Mouse (Mus musculus) thymus, postnatal 10 days (tissue): ENCODE data around the gene Tnrc6b.
A peak's percentile ranks its signal among the peaks of the same experiment; 100 is the strongest.

Experiments used
- DNase-seq, 2 experiments: peaks; one replicate each; pipeline ENCODE4 v3.0.0; 2021; ENCODE audit warnings: low spot score in 2 of 2

The Tnrc6b gene

DNA sequence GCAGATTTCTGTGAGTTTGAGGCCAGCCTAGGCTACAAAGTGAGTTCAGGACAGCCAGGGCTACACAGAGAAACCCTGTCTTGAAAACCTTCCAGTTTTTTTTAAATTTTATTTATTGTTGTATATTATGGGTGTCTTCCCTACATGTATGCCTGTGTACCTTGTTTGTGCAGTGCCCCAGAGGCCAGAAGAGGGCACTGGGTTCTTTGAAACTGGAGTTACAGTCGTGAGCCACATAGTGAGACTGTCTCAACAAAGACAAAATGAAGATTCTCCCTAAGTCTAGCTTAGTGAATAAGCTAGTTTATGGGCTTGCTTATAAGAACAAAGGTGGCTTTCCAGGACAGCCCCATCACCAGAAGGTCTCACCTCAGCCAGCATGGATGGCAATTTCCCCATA is 25.4 kb downstream of the Tnrc6b start:
- peak; percentile 8 to 21 for DNase-seq

DNA sequence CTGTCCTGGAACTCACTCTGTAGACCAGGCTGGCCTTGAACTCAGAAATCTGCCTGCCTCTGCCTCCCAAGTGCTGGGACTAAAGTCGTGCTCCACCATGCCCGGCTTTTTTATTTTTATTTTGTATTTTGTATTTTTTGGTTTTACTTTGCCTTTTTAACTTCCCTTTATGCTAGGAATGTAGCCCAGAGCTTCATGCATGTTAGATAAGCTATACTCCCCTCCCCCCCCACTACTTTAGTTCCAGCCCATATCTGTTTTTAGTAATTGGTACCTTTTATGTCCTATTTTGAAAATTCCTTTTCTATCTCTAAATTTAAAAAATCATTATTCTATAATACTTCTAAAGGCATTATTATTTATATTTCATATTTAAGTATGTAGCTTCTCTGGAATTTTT is 27.1 kb downstream of the Tnrc6b start:
- no peak for DNase-seq

DNA sequence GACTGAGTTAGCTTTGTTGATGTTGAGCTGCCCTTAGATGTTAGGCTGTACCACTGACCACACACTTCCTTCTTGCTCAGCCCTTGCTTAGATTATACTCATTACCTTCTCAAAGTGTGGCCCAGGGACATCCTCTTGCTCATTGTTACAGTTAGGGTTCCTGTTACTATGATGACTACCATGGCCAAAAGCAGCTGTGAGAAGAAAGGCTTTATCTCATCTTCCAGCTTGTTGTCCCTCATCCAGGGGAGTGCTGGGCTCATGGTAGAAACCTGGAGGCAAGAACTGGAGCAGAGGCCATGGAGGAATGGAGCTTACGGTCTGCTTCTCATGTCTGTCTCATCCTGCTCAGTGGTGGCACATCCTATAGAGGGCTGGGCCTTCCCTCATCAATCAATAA is 28.9 kb downstream of the Tnrc6b start:
- no peak for DNase-seq

DNA sequence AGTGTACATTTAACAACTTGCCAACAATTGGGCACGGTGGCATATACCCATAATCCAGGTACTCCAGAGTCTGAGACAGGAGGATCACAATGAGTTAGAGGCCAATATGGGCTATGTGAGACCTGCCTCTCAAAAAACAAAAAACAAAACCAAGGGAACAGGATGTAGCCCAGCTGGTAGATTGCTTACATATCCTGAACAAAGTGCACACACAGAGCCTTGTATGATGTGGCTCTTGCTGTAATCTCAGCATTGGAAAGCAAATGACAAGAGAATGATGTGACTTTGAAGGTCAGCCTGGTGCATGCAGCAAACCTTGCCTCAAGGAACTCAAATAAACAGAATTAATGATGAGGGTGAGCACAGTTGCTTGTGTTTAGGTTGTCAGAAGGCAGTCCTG is 30.7 kb downstream of the Tnrc6b start:
- no peak for DNase-seq

DNA sequence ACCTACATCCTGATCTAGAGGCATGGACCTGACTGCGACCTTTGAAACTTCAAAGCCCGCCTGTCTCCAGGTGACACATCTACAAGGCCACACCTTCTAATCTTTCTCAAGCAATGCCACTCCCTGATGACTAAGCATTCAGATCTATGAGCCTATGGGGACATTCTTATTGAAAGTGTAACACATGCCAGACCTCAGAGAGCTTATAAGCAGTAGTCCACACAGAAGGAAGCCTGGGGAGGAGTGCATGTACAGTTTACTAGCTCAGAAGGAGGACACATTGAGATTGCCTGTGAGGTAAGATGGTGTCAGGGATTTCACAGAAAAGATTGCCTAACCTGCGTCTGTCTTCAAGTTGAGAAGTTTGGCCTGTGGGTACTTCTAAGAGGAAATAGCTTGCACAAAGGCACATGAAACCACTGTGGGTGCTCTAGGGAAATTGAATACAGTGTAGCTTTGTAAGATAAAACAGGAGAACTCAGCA is 31.9 kb downstream of the Tnrc6b start:
- no peak for DNase-seq

DNA sequence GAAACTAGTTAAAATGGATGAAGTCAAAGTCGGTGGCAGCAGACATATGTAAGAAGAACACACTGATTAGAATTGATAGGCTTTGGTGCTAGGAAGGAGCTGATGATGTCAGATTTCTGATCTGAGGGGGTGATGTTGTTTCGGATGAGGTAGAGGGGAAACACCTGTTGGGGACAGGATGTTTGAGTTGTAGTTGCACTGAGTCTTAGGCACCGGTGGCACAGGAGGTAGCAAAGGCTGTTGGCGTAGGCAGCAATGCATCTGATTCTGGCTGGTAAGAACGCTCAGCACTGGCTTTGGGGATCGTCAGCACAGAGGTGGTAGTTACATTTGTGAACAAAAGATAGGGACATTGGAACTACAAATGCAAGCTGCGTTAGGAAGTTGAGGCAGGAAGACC is 32.5 kb downstream of the Tnrc6b start:
- peak; percentile 55 to 59 for DNase-seq

DNA sequence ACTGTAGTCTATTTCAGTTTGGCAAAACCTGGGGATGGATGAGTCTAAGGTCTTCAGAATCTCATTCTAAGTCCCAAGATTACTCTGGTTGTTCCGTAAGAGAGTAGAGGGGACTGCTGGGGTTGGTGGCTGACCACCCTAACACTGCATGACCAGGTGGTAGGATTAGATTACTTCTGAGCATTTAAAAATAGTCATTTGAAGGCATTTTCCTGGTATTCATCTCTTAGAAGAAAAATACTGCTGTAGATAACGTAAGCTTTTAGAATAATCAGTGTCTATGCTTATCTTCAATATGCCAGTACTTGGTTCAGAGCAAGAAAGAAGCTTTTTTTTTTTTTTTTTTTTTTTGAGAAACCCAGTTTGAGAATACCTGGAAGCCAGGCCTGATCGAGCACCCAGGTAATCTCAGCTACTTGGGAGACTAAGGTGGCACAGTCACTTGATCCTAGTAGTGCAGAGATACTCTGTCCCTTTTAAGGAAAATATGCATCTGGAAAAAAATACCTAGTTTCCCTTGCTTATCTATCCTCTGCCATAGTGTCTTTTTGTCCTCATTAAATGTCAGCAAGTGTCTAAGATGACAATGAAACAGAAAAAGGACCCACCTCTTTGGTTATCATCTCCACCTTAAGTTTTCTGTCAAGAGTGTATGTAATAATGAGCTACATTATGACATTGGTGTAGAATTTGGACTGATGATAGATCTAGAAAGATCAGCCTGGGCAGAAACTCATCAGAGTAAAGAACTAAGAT is 33.7 kb downstream of the Tnrc6b start:
- no peak for DNase-seq

DNA sequence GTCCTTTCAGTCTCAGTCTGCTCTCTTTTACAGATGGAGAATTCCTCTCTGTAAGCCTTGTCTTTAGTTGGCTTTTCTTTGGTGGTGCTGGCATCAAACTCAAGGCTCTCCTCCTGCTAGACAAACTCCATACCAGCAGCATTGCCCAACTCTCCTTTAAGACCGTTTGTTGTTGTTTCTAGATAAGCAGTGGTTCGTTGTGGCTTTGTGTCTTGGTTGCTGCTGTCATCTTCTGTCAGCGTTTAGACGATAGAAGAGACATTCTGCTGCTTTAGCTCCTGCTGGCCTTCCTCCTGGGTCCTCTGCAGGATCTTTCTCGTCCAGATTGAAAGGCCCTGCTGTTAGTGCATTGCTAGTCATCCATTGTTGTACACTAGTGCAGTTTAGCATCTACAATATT is 37.9 kb downstream of the Tnrc6b start:
- no peak for DNase-seq

DNA sequence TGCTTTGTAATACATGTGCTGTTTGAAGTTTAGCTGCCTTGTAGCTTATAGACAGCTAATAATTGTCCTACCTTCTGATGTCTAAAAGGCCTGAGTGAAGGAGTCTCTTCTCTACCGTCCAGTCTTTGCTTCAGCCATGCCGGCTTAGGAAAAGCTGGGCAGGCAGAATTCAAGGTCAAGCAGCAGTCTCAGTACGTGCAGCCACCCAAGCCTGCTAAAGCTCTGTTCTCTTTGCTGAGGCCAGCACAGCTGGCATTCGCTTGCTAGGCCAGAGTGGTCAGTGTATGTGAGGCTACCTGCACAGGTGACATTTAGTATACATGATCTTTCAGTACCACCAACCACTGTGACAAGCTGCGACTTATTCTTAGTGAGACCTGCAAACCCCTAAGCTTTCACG is 42.2 kb downstream of the Tnrc6b start:
- DNase-seq = no peak

DNA sequence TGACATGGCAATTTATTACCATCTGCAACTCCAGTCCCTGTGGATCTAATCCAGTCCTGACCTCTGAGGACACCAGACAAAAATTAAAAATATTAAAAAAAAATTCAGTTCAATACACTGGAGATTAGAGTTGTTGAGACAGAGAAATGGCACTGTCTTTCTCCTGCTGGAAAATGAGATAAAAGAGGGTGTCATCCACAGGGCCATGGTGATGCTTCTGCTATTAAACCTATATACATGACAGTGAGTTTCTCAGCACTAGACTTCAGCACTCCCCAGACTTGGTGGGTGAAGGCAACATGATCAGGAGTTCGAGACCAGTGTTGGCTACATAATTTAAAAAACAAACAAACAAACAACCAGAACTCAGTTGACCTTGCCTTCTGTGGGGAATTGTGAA is 43.0 kb downstream of the Tnrc6b start:
- DNase-seq = no peak

DNA sequence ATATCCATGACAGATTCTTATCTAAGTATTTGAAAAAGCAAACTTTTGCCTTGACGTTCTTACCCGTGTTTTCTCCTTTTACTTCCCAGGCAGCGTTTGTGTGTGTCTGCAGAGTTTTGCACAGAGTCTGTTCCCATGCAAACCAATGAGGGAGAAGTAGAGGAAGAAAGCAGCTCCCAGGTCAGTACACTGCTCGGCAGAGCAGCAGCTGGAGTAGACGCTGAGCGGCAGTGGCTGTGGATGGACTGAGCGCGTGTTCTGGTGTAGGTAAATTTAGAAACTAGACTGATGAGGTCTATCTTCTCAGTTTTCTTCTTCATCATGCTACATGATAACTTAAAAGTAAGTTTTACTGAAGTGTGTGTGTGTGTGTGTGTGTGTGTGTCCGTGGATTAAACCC is 48.3 kb downstream of the Tnrc6b start:
- no peak for DNase-seq

DNA sequence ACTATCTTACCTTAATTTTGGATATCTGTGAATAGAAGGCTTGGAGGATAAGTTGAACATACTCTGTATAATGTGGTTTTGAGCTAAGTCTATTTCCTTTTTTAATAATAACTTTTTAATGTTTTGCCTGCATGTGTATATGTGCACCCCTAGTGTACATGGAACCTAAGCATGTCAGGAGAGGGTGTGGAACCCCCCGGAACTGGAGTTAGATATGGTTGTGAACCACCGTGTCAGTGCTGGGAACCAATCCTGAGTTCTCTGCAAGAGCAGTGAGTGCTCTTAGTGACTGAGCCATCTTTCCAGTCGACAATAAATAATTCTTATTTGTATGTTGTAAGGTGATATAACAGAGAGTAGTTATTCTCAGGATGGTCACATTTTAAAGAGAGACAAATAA is 49.4 kb downstream of the Tnrc6b start:
- no peak for DNase-seq

DNA sequence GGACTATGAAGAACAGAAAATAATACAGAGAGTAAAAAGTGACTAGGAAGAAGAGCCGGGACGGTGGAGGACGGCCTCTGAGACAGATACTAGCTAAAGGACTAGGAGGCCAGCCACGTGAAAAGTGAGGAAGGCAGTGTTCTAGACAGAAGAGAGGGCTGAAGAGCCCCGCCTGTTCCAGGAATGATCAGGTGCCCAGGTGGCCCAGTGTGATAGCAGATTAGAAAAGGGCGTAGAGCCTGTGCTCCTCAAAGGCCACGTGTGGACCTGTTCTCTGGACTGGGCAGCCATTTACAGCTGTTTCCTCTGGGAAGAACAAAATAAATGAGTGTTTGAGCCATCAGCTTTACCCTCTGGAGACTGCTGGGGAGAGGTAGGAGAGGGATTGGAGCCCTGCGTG is 49.8 kb downstream of the Tnrc6b start:
- no peak for DNase-seq

DNA sequence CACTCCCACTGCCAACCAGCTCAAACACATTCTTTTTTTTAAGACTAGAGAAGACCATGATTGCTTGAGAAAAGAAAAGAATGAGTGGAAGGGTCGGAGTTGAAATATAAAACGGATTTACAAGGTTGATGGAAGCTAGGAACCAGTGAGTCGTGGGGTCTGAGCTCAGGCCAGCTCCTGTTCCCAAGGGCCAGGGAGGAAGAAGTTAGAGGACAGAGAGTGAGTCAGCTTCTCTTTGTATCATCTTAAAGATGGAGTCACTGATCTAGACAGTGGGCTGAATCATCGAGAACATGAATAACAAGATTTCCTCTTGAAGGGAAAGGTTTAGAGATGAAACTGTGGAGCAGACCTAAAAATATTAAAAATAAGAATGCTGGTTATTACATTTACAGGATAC is 51.5 kb downstream of the Tnrc6b start:
- no peak for DNase-seq

DNA sequence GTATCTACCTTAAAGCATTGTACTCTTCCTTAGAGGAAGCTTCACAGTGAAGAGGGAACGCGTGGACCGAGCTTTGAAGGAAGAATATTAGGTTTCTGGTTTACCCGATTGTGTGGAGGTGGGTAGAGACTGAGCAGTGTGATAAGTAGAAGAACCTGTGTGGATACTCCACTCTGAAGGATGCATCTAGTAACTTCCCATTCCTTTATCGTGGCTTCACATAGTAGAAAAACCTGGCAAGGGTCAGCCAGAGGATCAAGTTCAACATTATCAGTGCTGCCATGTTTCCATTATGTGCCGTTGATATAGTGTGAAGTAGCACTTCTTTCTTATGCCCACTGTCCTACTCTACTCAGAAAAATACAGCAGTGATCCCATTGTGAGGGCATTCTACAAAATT is 53.6 kb downstream of the Tnrc6b start:
- DNase-seq = no peak

DNA sequence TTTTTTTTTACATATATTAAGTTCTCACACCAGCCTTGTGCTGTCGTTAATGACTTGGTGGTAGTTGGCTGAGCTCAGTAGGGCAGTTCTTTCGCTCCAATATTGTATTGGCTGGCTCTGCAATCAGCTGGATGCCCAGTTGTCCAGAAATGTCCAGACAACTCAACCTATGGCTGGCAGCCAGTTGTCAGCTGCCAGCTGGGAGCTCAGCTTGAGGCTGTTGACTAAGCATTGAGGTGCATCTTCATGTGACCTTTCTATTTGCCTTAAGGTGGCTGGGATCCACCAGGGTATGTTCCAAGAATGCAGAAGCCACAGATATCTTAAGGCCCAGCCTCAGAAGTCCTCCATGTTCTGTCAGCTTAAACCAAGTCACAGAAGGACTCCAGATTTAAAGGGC is 54.3 kb downstream of the Tnrc6b start:
- DNase-seq = no peak

DNA sequence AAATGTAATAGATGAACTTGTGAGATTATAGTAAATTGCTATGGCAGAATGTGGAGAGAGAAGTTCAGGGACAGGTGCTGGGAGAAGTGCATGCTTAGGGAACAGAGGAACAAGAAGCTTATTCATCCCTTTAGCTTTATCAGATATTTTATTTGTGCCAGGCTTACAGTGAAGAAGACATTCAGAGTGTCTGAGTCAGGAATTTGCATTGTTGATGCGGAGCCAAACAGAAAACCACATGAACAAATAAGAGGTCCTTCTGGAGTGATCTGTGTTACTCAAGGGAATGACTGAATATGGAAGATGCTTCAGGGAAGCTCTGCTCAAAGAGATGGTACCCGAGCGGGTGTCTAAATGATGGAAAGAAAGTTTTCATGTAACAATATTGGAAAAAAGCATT is 57.1 kb downstream of the Tnrc6b start:
- DNase-seq = no peak

DNA sequence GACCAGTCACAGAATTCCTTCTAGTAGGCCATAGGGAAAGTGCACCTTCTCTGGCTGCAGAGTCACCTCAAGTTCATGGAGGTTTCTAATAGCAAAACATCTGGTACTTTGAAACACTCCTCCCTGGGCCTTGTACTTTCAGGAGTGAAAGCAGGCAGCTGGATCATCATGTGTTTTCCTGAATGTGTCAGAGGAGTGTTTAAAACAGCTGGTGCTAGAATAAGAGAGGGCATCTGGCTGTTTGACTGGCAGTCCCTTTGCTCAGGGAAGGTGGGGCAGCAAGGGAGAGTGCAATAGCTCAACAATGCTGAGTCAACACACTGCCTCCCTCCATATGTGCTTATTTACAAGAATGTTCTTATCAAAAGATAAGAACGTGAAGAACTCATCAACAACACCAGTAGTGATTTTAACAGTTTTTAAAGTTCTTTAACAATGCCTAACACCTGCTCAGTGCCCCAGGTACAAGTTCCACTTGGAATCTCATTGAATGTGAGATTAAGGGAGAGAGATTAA is 60.9 kb downstream of the Tnrc6b start:
- DNase-seq = no peak

DNA sequence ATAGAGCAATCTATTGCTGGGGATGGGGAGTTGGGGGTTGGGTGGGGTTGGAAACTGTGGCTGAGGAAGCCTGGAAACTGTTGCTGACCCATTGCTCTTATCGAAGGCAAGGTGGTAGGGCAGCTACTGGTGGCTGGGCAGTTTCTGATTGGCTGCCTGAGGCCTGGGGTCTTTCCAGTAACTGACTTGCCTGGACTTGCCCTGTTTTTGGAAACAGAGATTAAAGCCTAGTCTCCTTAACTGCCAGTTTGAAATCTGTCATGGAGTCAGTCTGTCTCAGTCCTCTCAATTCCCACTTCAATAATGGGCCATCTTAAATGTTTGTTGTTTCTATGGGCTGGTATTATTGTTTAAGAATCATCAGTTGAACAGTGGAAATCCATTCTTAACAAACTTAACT is 63.6 kb downstream of the Tnrc6b start:
- DNase-seq = no peak

DNA sequence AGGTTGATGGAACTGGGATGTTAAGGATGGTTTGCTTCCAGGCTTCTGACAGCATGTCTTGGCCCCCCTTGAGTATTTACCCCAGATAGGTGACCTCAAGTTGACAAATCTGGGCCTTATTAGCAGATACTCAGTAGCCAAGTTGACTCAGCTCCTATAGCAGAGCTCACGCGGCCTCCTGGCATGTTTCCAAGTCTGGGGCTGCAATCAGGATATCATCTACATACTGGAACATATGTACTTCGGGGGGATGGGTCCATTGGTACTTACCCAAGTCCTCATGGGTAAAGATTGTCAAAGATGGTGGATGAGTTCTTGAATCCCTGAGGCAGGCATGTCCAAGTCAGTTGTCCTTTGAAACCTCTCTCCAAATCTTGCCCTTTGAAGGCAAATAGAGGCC is 67.9 kb downstream of the Tnrc6b start:
- DNase-seq = no peak

DNA sequence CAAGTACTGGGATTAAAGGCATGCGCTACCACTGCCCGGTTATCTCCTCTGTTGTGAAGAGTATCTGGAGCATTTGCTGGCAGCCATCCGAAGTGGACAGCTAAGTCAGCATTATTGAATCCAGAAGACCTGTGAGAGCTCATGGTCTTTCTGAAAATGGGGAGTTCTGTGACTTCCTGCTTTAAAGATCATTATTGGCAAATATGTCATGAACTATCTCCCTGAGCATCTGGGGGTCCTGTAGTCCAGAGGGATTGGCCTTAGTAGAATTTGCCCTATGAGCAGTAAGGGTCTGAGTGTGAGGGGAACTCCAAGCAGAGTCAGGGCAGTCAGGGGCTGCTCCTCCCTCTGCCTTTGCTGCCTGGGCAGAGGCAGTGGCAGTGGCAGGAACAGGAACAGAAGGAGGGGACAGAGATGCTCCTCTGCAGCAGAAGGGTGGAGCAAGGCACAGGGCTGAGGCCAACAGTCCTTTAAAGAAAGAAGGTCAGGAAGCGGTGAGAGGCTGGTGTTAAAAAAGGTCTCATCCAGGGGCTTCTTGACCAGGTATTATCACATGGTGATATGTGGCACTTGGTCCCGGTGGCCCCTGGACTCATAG is 69.1 kb downstream of the Tnrc6b start:
- DNase-seq = no peak

DNA sequence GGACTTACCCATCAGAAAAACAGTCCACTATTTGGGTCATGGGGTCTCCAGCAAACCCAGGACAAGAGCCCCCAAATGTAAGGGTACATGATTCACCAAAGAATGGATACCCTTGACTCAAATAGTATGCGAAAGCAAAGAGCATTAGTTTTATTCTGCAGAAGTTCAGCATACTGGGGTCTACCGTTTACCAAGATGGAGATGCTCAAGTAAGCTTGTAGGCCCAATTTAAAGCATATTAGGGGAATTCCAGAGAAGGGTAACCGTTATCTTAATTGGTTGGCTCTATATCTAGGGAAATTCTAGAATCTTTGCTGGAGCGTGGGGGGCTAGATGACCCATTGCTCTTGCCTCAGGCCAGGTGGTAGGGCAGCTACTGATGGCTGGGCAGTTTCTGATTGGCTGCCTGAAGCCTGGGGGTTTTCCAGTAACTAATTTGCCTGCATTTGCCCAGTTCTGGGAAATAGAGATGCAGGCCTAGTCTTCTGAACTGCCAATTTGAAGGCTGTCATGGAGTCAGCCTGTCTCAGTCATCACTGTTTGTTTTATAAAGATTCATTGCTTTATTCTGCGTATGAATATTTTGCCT is 70.2 kb downstream of the Tnrc6b start:
- no peak for DNase-seq

DNA sequence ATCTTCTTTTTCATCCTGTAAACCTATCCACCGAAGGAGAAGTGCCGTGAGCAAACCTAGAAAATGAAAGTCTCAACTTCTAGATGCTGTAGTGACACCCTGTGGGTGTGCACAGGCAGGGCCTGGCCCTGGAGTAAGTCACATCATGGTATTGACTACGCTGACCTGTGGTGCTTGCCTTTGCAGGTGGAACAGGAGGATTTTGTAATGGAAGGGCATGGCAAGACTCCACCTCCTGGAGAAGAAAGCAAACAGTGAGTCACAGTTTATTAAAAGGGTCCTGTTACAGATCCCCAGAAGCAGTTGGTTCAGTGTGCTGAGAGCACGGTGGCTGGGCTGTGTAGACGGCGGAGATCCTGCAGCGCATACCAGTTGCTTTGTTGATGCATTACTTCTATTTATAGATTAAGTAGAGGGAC is 73.4 kb downstream of the Tnrc6b start:
- no peak for DNase-seq
